Mouse (Mus musculus) cerebellum, adult (tissue): ENCODE results near the gene Glipr1.
"Not testable (repeated sequence)": the region's sequence is repeated elsewhere in the genome, so short reads cannot be mapped to it uniquely, and the experiment has no call there.

Source experiments
- ATAC-seq: cut with Nextera tagmentation; 2 replicates; pipeline ENCODE4 v1.9.2; 2017; ENCODE audit warnings: mild to moderate bottlenecking, moderate library complexity, mixed read lengths; ENCODE audit not compliant: insufficient number of reproducible peaks, low FRiP score, low TSS enrichment

Gene Glipr1

DNA sequence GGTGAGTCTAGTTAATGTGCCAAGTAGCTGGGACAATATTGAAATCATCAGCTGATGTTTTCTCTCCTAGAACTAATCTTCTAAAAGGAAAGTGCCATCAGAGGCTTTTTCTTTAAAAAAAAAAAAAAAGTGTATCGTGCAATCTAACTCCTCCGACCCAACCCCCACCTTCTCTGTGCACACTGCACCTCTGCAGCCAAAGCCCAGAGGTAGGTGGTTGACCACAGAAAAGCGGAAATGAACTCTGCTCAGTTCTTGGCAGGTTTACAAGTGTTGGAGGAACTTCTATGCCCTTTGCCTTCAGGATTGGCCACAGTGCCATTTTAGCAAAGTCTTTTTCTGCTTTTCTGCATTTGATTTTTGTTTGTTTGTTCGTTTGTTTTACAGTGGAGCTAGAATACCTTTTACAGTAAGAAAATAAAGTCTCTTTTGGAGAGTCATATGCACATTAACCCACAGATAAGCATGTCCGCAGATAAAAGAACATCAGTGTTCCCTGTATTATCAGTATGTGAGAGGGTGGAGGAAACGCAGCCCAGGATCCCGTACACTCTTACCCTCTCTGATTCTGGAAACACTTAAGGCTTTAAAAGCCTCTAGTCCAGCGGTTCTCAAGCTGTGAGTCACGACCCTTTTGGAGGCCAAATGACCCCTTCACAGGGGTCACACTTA lies at the start of gene Glipr1:
TSS of gene Glipr1 (minus strand) at position 88 of the 672 bp plus-strand sequence.
- ATAC-seq: no peak

DNA sequence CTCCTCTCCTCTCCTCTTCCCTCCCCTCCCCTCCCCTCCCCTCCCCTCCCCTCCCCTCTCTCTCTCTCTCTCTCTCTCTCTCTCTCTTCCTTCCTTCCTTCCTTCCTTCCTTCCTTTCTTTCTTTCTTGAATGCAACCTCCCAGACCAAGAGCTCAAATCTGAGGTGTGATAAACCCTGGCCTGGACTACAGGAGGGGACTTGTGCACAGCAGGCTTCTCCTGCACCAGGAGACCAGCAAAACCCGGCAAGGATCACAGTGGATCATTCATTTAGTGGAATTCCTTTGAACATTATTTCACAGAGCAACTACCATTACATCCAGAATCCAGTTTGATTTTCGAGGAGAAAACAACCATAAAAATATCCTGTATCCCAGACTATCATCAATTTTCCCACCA lies 49.5 kb upstream of the Glipr1 start:
- not testable (repeated sequence) for ATAC-seq

DNA sequence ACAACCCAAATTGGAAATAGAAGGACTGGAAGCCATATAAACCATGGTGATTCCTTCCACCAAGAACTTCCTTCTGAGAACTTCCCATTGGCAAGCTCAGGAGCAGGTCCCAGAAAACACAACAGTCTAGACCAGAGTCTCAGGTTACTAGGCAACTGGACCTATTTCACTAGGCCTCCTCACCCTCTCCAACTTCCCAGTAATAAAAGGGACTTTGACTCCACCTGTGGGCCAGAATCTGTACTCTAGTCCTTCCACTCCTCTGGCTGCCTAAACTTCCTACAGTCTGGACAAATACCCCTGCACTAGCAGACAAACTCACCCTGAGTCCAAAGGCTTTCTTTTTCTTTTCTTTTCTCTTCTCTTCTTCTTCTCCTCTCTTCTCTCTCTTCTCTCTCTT lies 48.8 kb upstream of the Glipr1 start:
- ATAC-seq: no peak

DNA sequence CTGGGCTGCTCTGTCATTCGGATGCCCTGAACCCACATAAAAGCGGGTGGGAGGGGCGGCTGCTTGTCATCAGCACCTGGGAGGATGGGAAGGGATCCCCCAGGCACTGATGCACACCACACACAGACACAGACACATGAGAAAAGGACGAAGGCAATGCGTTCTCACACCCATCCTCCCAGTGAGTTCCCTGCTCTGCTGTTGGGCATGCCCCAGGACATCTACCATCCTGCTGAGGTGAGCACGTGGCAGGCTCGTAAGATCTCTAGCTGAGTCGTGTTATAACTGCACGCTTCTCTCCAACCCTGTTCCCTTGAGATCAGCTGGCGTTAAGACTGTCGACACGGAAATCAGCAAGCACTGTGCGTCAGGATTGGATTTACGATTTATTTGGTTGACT lies 41.9 kb upstream of the Glipr1 start:
- not testable (repeated sequence) for ATAC-seq

DNA sequence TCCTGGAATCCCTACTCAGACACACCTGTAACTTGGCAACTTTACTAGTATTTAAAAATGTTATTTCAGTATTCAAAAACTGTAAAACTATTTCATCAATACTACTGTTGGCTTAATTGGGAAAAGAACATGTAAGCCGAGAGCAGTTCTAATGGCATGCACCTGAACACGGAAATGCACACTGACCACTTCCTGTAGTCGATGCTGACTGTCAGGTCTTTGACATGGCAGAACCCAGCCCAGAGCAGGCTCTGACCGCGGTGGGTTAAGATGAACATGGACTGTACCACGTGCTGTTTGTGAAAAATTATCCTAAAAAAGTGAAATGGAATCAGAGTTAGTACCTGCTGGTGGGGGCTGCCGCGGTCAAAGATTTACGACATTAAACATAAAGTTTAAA lies 41.1 kb upstream of the Glipr1 start:
- ATAC-seq: not testable (repeated sequence)

DNA sequence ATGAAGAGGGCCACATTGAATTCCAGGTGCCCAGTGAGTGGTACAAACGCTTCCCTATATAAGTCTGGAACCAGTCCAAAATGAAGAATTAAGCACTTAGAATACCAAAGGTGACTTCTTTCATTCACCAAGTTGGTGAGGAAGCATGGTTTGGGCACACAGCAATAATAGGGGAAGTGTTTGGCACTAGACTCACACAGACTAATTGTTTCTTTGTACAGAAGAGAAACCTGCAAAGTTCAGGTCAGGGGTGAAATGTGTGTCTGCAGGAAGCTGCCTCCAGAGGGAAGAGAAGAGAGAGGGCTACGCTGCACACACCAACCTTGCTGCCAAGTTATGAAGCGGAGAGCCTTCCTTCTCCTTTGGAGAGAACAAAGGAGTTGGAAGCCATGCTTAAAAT lies 26.3 kb upstream of the Glipr1 start:
- not testable (repeated sequence) for ATAC-seq

DNA sequence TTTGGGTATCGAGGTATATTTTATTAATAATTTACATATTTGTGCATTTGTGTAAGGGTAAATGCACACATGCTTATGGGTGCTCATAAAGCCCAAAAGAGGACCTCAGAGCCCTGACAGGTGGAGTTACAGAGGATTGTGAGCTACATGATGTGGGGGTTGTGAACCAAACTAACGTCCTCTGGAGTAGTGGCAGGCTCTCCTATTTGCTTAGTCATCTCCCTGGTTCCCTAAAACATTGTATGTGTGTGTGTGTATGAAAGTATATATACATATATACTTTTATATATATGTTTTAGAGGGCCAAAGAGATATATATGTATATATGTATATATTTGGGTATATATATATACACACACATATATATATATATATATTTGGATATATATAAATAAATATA lies 21.2 kb upstream of the Glipr1 start:
- ATAC-seq: no peak

DNA sequence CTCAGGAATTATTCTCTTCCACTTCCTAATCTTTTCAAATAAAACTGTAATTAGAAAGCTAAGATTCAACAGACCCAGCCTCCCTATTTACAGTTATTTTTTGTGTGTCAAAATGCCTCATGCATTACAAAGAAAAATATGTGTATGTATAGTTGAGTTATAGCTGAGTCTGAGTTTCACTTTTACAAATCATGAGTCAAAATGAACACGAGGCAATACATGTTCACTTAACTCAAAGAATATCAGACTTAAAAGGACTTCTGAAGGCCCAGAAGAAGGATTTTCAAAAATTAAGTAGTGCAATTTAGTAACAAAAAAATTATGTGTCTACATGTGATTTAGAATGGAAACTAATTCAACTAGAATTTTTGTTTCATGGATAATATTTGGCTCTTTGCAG lies 7.1 kb upstream of the Glipr1 start:
- ATAC-seq: not testable (repeated sequence)

DNA sequence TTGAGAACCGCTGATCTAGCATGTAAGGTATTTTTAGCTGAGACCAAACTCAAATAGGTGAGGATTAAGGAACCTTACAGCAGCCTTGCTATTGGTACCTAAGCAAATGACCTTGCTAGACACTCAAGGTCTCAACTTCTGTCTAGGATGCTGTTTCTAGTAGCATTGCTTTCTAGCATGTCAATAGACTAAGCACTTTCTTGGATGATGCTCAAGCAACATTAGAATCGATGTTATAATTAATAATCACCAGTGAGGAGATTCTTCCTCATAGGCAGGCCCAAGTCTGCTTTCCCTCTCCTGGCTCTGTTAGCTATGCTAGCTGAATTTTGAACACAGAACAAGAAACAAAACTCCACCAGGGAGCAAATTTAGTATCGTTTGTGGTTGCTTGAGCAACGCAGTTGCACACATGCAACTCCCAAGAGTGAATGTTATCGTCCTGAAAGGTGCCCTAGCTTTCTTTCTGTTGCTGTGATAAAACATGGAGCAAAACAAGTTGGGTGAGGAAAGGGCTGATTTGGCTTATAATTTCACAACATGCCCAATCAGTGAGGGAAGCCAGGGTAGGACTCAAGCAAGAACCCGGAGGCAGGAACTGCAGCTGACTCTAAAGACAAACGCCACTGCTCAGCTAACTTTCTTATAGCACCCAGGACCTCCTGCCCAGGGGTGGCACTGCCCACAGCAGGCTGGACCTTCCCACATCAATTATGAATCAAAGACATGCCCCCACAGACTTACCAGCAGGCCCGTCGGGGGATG lies 493 bp downstream of the Glipr1 start:
- ATAC-seq: no peak

DNA sequence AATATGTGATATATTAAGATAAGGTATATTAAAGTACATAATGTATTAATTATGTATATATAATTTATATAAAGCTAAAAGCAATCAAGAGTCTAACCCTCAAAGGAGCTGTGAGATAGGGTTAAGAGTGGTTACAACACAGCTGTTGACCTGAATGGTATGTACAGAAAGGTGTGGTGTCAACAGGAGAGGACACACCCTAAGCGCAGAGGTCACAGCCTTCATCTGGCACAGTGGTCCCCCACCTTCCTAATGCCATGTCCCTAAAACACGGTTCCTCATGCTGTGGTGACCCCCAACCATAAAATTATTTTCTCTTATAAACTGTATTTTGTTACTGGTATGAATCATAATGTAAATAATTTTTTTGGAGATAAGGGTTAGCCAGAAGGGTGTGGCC lies 1.1 kb downstream of the Glipr1 start:
- ATAC-seq: no peak

DNA sequence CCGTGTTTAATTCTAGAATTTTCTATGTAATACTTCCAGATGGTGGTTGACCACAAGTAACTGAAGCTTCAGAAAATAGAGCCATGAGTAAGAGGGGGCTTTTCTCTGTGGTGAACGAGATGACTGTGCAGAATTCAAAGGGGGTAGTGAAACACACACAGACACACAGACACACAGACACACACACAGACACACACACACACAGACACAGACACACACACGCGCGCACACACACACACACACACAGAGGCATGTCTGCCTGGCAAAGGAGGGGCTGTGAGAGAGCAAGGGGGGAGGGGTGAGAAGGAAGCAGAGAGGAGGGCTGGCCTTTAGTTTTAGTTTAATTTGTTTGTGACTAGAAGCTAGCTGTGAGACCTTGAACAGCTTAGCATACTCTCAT lies 1.9 kb downstream of the Glipr1 start:
- ATAC-seq: no peak

DNA sequence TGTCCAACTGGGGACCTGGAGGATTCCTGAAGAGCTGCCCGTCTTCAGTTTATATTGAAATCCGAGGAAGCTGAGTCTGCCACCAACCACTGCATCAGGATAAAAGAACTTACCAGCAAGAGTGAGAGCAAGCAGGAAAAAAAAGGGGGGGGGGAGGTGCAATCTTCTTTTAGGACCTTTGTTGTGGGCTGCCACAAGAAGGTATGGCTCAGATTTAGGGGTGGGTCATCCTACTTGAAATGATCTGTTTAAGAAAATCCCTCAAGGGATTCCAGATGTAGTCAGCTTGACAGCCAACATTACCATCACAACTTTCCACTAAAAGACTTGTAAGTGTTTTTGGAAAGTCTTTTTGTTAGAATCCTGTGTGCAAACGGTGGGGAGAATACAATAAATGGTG lies 2.7 kb downstream of the Glipr1 start:
- ATAC-seq: no peak

DNA sequence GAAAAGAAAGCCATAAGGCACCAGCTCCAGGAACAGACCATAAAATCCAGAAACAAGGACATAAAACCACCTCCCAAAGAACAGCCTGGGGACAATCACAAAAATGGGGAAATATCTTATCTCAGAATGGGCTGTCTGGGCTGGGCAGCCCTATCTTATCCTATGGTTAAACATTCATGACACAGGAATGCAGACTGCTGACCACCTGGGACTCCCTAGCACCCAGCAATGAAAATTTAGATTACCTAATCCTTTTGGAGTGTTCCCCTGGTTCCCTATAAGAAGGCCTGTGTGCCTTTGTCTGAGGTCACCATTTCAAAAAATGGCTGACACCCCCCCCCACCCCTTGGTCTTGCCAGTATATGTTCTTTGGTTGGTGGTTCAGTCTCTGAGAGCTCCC lies 4.8 kb downstream of the Glipr1 start:
- no peak for ATAC-seq

DNA sequence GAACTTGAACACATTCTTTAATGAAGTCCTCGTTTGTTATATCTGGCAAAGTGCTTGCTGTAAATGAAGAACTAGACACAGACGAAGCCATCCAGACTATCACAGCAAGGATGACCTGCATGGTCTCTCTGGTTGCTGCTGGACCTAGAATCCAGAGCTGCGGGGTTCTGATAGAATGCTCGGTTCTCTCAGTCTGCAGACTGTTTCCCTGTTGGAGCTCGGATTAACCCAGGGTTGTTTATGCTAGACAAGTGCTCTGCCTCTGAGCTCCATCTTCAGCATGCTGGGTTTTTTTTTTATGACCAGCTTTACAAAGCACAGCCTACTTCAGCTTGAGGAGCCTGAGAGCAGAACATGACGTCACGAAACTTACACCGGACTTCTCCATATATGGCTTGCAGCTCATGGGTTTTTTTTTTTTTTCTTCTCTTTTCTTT lies 5.5 kb downstream of the Glipr1 start:
- ATAC-seq: no peak

DNA sequence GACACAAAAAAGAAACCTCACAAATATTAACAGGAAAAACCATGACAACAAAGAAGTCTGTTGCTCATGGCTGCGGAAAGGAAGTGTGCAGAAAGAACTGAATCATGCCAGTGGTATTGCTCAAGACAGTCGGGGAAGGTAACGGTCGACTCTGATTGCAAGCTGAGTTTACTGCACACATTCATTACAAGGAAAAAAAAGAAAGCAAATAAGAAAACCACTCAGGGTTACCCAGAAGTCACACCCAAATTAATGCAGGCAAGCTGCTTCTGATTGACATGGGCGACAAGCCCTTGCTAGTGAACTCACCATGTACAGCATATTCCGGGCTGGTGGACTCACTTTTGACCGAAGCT lies 5.9 kb downstream of the Glipr1 start:
- no peak for ATAC-seq

DNA sequence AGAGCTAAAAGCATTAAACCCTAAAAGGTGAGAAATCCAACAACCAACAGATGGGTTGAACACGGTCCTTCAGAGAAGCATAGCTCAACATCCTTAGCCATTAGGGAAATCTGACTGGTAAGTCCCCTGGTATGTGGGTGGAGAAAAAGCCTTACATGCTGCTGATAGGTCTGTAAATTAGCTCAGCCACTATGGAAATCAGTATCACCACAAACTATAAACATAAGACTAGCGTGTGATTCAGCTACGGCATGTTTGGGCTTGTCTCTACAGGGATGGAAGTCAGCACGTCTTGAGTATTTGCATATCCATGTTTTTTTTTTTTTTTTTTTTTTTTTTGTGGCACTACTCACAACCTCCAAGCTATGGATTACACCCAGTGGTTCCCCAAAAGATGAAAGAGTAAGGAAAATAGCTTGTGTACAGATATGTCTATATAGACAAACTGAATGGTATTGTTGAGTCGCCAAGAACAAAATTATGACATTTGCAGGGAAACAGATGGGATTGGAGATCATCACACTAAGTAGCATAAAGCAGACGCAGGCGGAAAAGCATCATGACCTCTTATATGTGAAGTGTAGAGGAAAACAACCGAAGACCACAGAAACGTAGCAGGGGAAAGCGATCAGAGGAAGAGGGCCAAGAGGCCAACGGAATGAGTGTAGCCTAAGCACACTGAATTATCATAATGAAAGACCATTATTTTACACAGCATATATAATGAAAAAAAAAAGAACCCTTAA lies 6.5 kb downstream of the Glipr1 start:
- no peak for ATAC-seq

DNA sequence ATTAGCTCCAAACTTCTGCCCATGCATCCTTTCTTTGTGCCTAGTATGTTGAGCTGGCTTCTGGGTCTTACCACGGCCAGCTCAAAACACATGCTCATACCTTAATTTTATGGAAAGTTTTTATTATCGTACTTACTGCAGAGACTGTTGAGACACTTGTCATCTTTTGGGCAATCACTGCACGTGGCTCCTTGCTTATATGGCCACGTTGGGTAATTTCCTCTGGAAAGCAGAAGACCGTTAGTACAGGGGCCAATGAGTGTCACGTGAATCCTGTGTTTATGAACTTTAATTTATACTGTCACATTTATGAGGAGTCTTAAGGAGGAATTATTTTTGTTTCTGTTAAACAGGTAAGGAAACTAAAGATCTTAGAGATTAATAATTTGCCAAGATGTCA lies 16.0 kb downstream of the Glipr1 start:
- no peak for ATAC-seq

DNA sequence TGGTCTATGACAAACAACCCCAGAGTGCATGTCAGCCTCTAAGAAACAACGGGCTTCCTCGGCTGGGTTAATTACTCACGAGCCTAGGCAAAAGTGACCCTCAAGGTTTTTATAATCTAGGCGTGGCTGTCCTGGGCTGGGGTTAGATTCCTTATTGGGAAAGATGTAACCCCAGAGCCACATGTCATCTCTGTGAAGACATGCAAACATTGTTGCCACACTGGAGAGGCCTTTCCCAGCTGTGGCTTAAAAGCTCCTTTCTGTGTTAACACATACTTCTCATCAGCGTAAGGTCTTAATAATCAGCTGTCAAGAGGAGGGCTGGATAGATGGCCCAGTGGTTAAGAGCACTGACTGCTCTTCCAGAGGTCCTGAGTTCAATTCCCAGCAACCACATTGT lies 19.4 kb downstream of the Glipr1 start:
- no peak for ATAC-seq

DNA sequence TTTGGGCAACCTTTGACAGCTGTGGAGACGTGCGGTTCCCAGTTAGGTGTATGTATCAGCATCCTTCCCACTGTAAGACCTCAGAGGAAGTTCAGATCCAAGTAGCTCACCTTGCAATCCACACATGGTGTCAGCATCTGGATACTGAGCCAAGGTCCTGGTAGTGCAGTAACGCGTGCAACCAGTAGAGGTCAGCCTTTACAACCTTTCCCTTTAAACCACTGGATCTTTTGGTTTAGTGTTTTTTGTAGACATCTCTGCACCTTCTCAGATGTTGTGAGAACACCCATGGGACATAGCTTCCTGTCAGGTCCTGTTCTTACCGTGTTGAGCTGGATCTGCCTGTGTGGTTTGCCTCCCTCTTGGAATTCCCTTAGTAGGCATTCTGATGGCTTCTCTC lies 24.8 kb downstream of the Glipr1 start:
- ATAC-seq: no peak

DNA sequence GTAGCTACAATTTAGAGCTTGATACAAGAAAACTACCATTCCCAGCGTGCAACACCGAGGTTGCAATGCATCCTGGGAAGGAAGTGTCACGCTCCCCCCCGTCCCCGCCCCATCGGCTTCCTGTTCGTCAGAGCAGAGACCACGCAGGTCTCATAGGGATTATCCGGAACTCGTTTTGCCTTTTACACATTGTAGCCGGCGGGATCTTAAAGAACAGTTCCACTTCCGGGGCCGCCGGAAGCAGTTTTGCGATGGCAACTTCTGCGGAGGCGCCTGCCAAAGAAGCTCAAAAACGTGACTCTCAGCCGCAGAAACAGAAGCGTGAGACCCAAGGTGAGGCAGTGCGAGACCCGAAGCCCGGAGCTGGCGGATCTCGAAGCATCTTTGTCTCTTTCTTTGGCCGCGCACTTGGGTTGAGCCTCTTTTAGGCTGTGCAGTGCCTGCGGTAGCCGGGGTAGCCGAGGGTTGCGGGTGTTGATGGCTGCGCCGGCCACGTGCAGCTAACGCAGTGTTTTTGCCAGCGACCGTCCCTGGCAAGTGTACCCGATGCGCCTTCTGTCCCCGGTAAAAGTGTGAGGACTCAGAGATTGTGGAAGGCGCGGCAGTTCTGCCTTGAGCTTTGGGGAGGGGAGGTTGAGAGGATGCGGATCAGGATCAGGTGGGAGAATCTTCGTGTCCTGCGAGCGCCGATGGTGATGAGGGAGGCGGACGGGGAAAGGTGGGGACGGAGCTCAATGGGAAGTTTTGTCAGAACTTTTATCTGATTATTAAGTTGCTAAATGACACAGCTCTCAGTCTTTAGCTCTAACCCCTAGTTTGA lies 29.7 kb downstream of the Glipr1 start, which contains the start of gene Krr1:
TSS of gene Krr1 (plus strand) at position 123 of the 820 bp plus-strand sequence.
- ATAC-seq: peak; percentile 95
